Mouse (Mus musculus): ENCODE data around the gene Kcnk4. TPM values are rescaled to one million over a fixed set of nuclear protein-coding genes. Genes with fewer than 3 reads are reported as not detected.

Gene Kcnk4
- total RNA-seq (2017), result not detected in 2 replicates

- no peak for ATAC-seq (replicated peaks; ENCODE audit: low read depth, poor library complexity, severe bottlenecking)
Observed at GRCm38 (mm10) chr19:6934195-6934977, at the start of gene Kcnk4. Gene Kcnk4, minus strand, starts transcription at chr19:6934515.

- ATAC-seq (replicated peaks; ENCODE audit: low read depth, poor library complexity, severe bottlenecking), result no peak
Observed at GRCm38 (mm10) chr19:6983621-6984020, 49.3 kb upstream of the Kcnk4 start.

DNA sequence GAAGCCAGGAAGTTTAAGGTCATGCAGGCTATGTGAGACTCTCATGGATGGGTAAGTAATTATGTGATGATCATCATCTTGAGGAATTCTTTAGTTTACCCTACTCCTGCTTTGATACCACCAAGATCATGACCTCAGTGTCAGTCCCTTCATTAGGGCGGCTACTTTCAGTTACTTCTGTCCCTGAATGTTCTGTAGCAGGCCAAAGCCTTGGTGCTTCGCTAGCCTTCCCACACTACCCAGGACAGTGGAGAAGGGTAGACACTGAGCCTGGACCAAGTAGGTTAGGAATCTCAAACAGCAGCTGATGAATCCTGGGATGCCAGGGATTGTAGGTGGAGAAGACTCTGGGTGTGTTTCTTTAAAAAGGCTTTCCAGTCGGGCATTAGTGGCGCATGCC lies 47.1 kb upstream of the Kcnk4 start:
- no peak for ATAC-seq (replicated peaks; ENCODE audit: low read depth, poor library complexity, severe bottlenecking)

- ATAC-seq (replicated peaks; ENCODE audit: low read depth, poor library complexity, severe bottlenecking), result peak; percentile 53
Observed at GRCm38 (mm10) chr19:6980381-6981093, 46.2 kb upstream of the Kcnk4 start, which contains the start of gene Fkbp2. Gene Fkbp2, minus strand, starts transcription at chr19:6980501.

DNA sequence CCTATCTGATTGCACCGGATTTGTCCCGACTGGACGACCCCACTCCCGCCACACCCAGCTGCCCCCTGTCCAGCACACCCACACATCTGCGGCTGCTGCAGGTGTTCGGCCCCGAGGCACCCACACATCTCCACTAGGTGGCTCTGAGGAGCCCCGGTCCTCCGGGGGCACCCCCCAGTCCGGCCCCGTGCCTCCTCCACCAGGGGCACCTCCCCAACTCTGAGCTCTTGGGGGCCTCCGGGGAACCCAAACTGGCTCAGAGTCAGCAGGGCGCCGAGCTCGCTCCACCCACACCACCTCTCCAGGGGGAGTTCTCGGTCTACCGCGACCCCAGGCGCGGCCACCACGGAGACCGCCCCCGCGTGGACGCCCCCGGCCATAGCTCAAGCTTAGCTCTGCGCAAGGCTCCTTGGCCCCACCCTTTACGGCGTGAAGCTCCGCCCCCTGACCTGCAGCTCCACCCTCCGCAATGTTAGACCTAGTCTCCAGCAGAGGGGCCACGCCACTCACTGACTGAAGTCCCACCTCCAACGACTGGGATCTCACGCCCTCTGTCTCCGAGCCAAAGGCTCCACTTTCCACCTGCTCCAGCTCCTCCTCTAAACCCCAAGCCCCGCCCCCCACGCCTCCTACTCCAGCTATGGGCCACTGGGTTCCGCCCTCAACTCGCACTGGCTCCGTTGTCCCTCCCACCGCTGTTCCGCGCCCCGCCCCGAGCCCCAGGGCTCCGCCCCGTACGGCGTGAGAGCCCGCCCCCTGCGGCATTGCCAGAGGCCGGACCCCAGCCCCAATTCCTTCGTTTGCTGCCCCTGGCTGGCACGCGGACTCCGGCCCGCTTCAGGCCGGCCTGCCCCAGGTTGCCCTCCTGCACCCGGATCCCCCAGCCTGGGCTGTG lies 45.4 kb upstream of the Kcnk4 start:
- ATAC-seq (replicated peaks; ENCODE audit: low read depth, poor library complexity, severe bottlenecking), result peak; percentile 79

DNA sequence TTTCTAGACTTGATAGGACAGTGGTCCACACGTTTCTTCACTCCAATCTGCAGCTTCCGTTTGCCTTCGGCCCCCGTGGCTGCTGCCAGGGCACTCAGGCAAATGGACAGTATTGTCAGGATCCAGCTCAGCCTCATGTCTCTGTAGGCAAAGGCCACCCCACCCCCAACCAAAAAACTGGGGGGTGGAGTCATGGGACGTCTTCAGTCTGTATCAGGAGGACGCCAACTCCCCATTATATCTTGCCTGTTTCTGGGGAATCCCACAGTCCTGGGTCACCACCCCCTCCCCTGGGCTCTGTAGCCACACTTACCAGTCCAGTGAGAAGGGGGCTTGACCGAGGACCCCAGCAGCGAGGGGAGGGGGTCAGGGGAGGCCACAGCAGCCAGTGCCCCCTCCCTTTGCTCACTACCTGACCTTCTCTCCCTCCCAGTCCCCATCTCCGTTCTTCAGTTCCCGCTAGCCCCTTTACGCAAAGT lies 44.7 kb upstream of the Kcnk4 start:
- no peak for ATAC-seq (replicated peaks; ENCODE audit: low read depth, poor library complexity, severe bottlenecking)

DNA sequence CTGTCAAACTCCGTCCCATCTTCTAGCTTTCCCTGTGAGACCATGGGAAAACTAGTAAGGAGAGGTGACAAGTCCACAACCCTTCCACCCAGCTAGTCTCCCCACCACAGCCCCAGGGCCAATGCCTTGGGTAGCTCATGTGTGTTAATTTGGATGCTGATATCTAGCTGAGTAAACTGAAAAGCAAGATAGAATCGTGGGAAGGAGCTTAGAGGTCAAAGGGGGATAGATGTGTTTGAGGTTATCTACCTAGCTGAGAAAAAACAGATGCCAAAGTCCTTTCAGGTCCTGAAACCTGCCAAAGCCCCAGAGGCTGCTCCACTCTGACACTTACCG lies 44.3 kb upstream of the Kcnk4 start:
- no peak for ATAC-seq (replicated peaks; ENCODE audit: low read depth, poor library complexity, severe bottlenecking)

GRCm38 (mm10) chr19:6977759-6978638 lies 43.7 kb upstream of the Kcnk4 start:
- no peak for ATAC-seq (replicated peaks; ENCODE audit: low read depth, poor library complexity, severe bottlenecking)

GRCm38 (mm10) chr19:6975537-6976521 lies 41.5 kb upstream of the Kcnk4 start, which contains the start of gene Plcb3:
Gene Plcb3, minus strand, starts transcription at chr19:6976470.
- peak; percentile 16 for ATAC-seq (replicated peaks; ENCODE audit: low read depth, poor library complexity, severe bottlenecking)

DNA sequence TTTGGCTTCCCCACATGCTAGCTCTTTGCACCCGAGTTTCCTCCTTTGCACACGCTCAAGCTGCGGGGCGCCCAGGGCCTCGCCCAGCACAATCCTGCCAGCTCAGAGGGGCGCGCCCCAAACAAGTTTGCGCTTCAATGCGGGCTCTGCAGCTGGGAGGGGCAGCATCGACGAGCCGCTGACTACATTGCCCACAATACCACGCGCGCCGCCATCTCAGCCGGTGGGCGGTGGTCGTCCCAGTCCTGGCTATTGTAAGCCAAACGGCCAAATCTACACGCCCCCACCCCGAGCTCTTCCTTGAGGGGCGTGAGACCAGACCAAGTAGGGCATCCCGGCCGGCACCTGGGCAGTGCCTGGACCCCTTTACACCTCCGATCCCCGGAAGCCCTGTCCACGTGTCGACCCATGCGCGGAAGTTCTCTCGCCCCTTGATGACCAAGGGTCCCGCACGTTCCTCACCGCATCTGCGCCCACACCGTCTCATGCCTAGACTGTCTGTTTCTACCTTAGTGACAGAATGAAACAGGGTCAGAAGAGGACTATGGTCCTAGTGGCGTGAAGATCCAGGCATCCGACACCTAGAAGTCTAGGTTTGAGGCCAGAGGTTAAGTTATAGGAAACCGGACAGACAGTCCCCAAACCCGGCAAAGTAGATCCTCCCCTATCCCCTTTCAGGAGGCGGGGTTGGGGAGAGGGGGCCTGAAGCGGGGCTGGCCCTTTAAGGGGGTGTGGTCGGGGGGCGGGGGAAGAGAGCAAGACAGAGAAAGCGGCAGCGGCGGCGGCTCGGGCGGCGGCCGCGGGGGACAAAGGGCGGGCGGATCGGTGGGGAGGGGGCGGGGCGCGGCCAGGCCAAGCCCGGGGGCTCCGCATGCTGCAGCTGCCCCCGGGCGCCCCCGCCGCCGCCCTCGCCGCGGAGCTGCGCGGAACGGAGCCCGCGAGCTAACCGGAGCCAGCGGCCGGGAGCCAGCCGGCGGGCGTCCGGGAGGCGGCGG lies 40.2 kb upstream of the Kcnk4 start, which contains the start of gene Ppp1r14b:
Gene Ppp1r14b, plus strand, starts transcription at position 758 of the 995 bp plus-strand sequence.
- ATAC-seq (replicated peaks; ENCODE audit: low read depth, poor library complexity, severe bottlenecking), result peak; percentile 69

GRCm38 (mm10) chr19:6973581-6974190 lies 39.4 kb upstream of the Kcnk4 start:
- no peak for ATAC-seq (replicated peaks; ENCODE audit: low read depth, poor library complexity, severe bottlenecking)

GRCm38 (mm10) chr19:6972247-6972917 lies 38.1 kb upstream of the Kcnk4 start:
- no peak for ATAC-seq (replicated peaks; ENCODE audit: low read depth, poor library complexity, severe bottlenecking)

GRCm38 (mm10) chr19:6971644-6972043 lies 37.3 kb upstream of the Kcnk4 start:
- ATAC-seq (replicated peaks; ENCODE audit: low read depth, poor library complexity, severe bottlenecking), result no peak

DNA sequence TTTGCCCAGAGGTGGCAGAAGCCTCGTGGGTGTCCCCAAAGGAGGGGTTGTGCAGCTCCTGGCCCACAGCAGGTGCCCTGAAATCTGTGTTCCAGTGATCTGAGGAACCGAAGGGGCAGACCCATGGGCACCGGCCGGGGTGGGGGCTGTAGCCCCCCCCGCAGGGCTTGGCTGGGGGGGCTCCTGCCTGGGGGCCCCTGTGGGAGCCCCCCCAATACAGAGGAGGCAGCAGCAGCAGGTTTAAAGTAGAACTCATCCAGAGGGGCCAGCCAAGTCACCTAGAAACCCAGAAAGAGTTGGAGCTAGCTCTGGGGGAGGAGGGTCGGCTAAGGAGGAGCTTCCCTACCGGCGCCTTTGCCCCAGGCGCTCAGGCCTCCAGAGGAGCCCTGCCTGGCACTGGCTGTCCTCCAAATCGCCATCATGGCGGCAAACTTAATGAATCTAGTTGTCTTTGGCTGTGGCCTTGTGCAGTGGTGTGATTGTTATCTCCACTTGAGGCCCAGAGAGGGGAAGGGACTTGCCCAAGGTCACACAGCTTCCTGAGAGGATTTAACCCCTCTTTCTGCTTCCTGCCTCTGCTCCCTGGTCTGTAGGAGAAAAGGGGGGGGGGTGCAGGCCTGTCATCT lies 36.3 kb upstream of the Kcnk4 start:
- ATAC-seq (replicated peaks; ENCODE audit: low read depth, poor library complexity, severe bottlenecking), result no peak

DNA sequence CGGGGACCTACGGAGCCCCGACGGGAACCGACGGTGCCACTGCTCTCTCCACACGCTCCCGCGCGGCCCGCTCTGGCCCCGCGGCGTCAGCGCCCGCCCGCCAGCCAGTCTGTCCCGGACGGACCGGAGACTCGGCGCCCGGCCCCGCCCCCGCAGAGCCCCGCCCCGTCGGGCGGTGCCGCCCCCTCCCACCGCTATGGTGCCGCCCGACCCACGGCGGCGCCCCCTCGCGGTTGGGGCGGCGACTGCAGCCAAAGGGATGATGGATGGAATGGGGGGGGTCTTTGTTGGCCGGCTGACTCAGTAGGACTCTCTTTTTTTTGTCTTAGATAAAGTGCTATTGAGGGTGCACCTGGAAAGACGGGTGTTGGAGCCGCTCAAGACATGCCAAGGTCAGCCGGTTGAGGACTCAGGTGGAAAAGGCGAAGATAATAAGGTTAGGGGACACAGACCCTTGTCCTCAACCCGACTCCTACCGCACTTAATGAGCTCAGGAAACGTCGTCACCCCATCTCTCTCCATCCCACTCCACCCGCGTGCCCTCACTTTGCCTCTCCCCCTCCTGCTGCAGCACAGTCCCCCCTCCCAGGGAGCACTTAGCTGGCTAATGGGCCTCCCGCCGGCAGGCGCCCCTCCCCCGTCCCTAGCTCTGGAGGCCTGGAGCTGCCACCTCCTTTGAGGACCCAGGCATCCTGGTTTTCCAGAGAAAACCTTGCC lies 35.5 kb upstream of the Kcnk4 start:
- peak; percentile 40; the same call in 1 of the 2 replicates for ATAC-seq (replicated peaks; ENCODE audit: low read depth, poor library complexity, severe bottlenecking)
